Mouse (Mus musculus) kidney, postnatal 36 days (tissue): ENCODE measurements around the gene Mapre3.
"Not testable (repeated sequence)": the region's sequence is repeated elsewhere in the genome, so short reads cannot be mapped to it uniquely, and the experiment has no call there.

Experiments used
- DNase-seq, 2 experiments: peaks; one replicate each; pipeline ENCODE4 v3.0.0; 2021 to 2022; ENCODE audit warnings: mixed read lengths in 2 of 2

Gene Mapre3

GRCm38 (mm10) chr5:30824124-30824988, 9.9 kb downstream of the Mapre3 start:
- no peak for DNase-seq

- DNase-seq, result no peak
Measured at GRCm38 (mm10) chr5:30825166-30825565, 10.7 kb downstream of the Mapre3 start.

GRCm38 (mm10) chr5:30825821-30826220, 11.4 kb downstream of the Mapre3 start:
- peak in 1 of 2 experiments; percentile 29 for DNase-seq

- peak; percentile 50 to 66 for DNase-seq
Measured at GRCm38 (mm10) chr5:30833416-30833815, 19.0 kb downstream of the Mapre3 start.

GRCm38 (mm10) chr5:30839731-30840130, 25.3 kb downstream of the Mapre3 start:
- peak; percentile 35 to 58 for DNase-seq

- DNase-seq, result no peak
Measured at GRCm38 (mm10) chr5:30841896-30842295, 27.5 kb downstream of the Mapre3 start.

- peak; percentile 60 to 69 for DNase-seq
Measured at GRCm38 (mm10) chr5:30849891-30850555, 35.6 kb downstream of the Mapre3 start.

GRCm38 (mm10) chr5:30850556-30850925, 36.1 kb downstream of the Mapre3 start:
- no peak for DNase-seq

GRCm38 (mm10) chr5:30853522-30853921, 39.1 kb downstream of the Mapre3 start:
- no peak for DNase-seq

GRCm38 (mm10) chr5:30855674-30856073, 41.2 kb downstream of the Mapre3 start:
- DNase-seq, result peak; percentile 63 to 68

GRCm38 (mm10) chr5:30856124-30856523, 41.7 kb downstream of the Mapre3 start:
- DNase-seq, result peak in 1 of 2 experiments; percentile 19

- no peak for DNase-seq
Measured at GRCm38 (mm10) chr5:30863852-30864251, 49.4 kb downstream of the Mapre3 start.

GRCm38 (mm10) chr5:30864322-30864721, 49.9 kb downstream of the Mapre3 start:
- no peak for DNase-seq

- DNase-seq, result no peak
Measured at GRCm38 (mm10) chr5:30866871-30867270, 52.4 kb downstream of the Mapre3 start.

- DNase-seq, result no peak
Measured at GRCm38 (mm10) chr5:30867712-30868111, 53.3 kb downstream of the Mapre3 start, which contains the start of gene Tmem214. Gene Tmem214 (plus strand): TSS chr5:30868012.

GRCm38 (mm10) chr5:30868981-30869380, 54.5 kb downstream of the Mapre3 start:
- peak in 1 of 2 experiments; percentile 42 for DNase-seq

GRCm38 (mm10) chr5:30869405-30870130, 55.1 kb downstream of the Mapre3 start:
- peak; percentile 92 to 97 for DNase-seq

GRCm38 (mm10) chr5:30870131-30870406, 55.6 kb downstream of the Mapre3 start:
- no peak for DNase-seq

GRCm38 (mm10) chr5:30872574-30872973, 58.1 kb downstream of the Mapre3 start:
- no peak for DNase-seq

- DNase-seq, result no peak
Measured at GRCm38 (mm10) chr5:30874365-30874764, 59.9 kb downstream of the Mapre3 start.

GRCm38 (mm10) chr5:30878616-30879015, 64.2 kb downstream of the Mapre3 start:
- DNase-seq, result no peak

GRCm38 (mm10) chr5:30879347-30879943, 65.0 kb downstream of the Mapre3 start:
- DNase-seq, result no peak

- not testable (repeated sequence) for DNase-seq
Measured at GRCm38 (mm10) chr5:30881839-30882238, 67.4 kb downstream of the Mapre3 start.
